Mouse (Mus musculus): ENCODE measurements around the gene Htr5b.

Htr5b gene

GRCm38 (mm10) chr1:121486803-121487202 lies 41.5 kb downstream of the Htr5b start:
- DNase-seq (ENCODE audit: low spot score), result no peak

DNA sequence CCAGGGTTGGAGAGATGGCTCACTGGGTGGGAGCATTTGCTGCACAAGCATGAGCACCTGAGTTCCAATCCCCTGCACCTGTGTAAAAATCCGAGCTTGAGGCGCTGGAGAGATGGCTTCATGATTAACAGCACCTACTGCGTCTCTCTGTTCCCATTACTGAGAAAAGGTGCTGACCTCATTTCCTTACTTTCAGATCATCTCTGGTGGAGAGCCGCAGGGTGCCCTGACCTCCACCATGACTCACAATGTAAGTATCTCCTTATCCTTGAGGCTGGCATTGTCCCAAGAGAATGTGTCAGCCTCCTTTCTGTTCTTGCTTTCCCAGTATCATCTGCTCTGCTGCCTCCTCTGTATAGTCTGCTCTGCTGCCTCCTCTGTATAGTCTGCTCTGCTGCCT lies 45.2 kb downstream of the Htr5b start:
- no peak for DNase-seq (ENCODE audit: low spot score)

- no peak for DNase-seq (ENCODE audit: low spot score)
Observed at GRCm38 (mm10) chr1:121479403-121479802, 48.9 kb downstream of the Htr5b start.

DNA sequence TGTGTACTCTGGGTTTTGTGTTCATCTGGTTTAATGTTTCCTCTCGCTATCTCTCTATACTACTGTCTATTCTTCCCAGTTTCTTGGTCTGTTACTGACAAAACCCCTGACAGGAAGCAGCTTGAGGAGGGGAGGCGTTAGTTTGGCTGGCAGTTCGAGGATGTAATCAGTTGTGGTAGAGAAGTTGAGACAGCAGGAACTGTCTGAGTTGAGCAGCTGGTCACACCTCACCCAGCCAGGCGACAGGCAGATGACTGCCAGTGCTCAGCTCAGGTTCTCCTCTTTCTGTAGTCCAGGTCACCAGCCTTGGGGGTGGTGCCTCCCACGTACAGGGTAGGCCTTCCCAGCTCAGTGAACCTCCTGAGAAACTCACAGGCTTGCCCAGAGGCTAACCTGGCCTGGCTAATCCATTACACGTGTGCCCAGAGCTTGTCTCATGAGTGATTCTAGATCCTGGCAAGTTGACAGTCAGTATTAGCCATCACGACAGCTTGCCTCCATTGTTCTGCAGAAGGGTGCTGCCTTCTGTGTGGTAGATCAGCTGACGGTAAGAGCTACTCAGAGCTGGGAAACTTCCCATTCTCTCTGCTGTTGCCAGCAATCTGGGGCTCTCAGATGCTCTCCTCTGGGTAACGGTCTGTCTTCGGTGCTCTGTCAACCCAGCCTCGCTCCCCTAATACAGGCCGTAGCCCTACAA lies 49.8 kb downstream of the Htr5b start:
- DNase-seq (ENCODE audit: low spot score), result no peak

DNA sequence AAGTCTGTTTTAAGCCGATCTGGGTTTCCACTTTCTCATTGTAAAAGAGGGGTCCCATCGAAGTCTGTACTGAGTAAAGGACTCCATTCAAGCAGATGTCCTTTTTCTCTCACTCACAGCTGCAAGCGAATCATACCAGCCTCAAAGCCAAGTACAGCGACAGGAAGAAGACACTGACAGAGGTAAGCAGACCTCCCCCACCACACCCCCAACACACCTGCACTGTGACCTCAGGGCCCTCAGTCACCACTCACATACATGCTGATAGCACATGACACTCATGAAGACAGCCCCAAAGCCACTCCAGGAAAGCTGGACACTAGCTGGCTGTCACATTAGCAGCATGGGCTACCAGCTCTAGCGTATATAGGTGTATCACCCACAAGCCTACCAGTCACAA lies 50.5 kb downstream of the Htr5b start:
- DNase-seq (ENCODE audit: low spot score), result no peak

- no peak for DNase-seq (ENCODE audit: low spot score)
Observed at GRCm38 (mm10) chr1:121471503-121471902, 56.8 kb downstream of the Htr5b start.

- no peak for DNase-seq (ENCODE audit: low spot score)
Observed at GRCm38 (mm10) chr1:121468271-121468670, 60.0 kb downstream of the Htr5b start.

GRCm38 (mm10) chr1:121466276-121466675 lies 62.0 kb downstream of the Htr5b start:
- no peak for DNase-seq (ENCODE audit: low spot score)

GRCm38 (mm10) chr1:121463806-121464205 lies 64.5 kb downstream of the Htr5b start:
- DNase-seq (ENCODE audit: low spot score), result no peak

DNA sequence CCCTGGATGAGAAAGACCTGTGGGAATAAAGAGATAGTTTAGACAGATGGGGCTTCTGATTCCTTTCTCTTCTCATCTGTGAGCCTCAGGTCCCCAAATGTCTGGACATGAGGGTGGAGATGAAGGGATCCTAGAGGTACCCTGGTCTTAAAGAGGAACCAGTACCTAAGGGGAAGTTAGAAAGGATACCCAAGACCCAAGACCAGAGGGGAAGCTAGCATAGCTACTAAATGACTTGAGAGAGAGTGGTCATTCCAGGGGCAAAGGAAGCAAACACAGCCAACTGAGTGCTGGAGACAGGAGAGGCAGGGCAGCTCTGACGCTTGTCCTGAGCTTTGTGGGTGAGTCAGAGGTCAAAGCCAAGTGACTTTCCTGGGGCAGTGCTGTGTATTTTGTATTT lies 65.6 kb downstream of the Htr5b start:
- DNase-seq (ENCODE audit: low spot score), result no peak

- no peak for DNase-seq (ENCODE audit: low spot score)
Observed at GRCm38 (mm10) chr1:121461895-121462294, 66.4 kb downstream of the Htr5b start.

DNA sequence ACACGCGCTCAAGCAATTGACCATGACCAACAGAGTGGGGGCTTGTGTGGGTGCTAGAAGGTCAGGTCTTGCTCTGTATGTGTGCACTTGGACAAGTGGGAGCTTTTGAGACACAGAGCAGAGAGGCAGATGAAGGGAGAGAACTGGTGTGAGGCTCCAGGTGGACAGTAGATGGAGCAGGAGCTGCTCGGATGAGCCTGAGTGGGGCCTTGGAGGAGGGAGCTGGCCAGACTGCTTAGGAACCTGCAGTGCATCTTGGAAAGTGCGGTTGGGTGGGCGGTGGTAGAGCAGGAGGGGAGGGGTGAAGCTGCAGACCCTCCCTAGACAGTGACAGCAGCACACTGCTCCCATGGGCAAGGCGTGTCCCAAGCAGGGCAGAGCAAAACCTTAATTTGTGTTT lies 68.2 kb downstream of the Htr5b start:
- DNase-seq (ENCODE audit: low spot score), result no peak
